Mouse (Mus musculus) heart, postnatal 14 days (tissue): ENCODE measurements at regions not wholly inside any gene's neighbourhood (a gene's known extent, or its start where the extent isn't known, plus 50 kb on each side); places are given as distances from the start of the nearest gene placed in this dataset.

ENCODE experiments used
- DNase-seq, 2 experiments: peaks; one replicate each; pipeline ENCODE4 v3.0.0; 2021 to 2022
- intact Hi-C: fragments of 180-260 bp; cut with DNase I; formaldehyde crosslinking; loops from one replicate; pipeline ENCODE4 v1.15.1; 2025
- microRNA-seq, 2 experiments: library from miRNA; unstranded; fragments of <30 nt; microRNA quantifications; one replicate each; pipeline ENCODE4 v1.2.0; 2021 to 2022

GRCm38 (mm10) chr9:41212303-41212901 lies 50.9 kb upstream of the Ubash3b start:
- DNase-seq, result peak; percentile 43 to 64
- intact Hi-C loops, result no loop called here

GRCm38 (mm10) chr9:41211865-41212302 lies 50.4 kb upstream of the Ubash3b start:
- DNase-seq, result no peak
- intact Hi-C loops, result no loop called here

Small RNAs in the stretch of these regions (microRNA-seq; reads per million reads assigned to microRNA genes)
- gene Mir100 (4,587 to 7,177 reads per million in 2 experiments), gene Mir125b-1 (443 to 998 reads per million in 2 experiments), gene Mirlet7a-2 (115 to 250 reads per million in 2 experiments)
